Mouse (Mus musculus): ENCODE data around the gene Pde1a.

DNA sequence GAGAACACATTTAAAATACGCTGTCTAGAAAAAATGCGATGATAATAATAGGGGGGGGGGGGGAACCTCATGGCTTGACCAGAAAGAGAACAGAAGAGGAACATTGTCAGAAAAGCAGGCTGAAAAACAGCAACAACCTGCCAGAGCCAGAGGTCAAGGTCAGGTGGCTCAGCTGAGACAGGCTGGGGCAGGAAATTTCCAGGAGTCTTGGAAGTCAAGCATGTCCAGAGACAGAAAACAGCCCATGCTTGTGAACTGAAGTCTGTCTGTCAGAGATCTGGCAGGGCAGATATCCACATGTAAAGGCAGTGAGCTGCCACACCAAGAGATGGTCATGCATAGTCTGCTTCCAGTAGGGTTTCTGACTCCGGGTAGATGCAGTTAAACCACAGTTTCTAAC lies 147.5 kb downstream of the Pde1a start:
- TF ChIP-seq POLR2A (IDR thresholded peaks at IDR 0.05; ENCODE audit: low read depth, low read length) (no peak), CTCF (IDR thresholded peaks at IDR 0.05; ENCODE audit: borderline replicate concordance, insufficient read depth, low read length) (no peak)

All from embryonic fibroblast, embryonic 13.5 days (primary cell).